Mouse (Mus musculus): Measurements from ENCODE around the gene Gipc3. TPM values are rescaled to one million over a fixed set of nuclear protein-coding genes. Genes with fewer than 3 reads are reported as not detected.
A peak's percentile ranks its signal among the peaks of the same experiment; 100 is the strongest.

Gipc3 gene
- total RNA-seq, 2 experiments from 2014 or later, result not detected

DNA sequence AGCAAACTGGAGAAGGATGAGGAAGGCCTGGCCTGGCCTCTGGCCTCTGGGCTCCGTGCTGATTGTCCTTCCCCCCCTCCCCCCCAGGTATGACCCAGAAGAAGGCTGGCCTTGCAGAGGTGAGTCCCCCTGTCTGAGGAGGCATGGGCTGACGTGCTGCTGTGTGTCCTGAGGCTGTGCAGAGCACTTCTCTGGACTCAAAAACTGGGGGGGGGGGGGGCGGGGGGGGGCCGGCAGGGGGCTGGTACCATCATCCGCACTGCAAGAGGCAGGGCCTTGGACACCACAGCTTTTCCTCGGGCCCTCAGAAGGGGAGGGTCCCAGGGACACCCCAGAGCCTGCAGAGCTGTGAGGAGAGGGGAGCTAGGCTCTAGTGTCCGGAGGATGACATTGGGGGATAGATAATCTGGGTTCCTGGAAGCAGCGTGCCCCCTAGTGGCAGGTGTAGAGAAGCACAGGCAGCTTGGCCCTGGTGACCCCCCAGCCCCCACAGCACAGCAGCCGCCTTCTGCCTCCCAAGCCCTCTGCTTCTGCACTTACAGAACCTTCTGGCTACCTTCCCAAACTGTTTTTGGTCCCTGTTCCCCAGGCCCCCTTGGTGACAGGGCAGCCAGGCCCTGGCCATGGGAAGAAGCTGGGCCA is 38.3 kb downstream of the Gipc3 start:
- ATAC-seq (replicated peaks; ENCODE audit: poor library complexity, severe bottlenecking), result peak; percentile 64

DNA sequence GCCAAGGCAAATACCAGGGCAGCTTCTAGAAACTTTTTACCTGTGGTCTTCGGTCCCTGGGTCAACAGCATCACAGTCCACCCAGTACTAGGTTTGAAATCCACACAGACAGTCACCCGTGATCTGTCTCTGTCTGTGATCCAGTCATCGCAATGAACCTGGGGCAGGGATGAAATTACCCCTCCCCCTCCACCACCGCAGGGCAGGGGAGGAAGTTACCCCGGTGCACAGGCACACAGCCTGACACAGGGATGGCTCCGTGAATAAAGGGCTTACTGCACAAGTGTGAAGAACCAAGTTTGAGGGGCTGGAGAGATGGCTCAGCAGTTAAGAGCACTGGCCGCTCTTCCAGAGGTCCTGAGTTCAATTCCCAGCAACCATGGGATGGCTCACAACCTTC is 39.3 kb downstream of the Gipc3 start:
- ATAC-seq (replicated peaks; ENCODE audit: poor library complexity, severe bottlenecking), result no peak

DNA sequence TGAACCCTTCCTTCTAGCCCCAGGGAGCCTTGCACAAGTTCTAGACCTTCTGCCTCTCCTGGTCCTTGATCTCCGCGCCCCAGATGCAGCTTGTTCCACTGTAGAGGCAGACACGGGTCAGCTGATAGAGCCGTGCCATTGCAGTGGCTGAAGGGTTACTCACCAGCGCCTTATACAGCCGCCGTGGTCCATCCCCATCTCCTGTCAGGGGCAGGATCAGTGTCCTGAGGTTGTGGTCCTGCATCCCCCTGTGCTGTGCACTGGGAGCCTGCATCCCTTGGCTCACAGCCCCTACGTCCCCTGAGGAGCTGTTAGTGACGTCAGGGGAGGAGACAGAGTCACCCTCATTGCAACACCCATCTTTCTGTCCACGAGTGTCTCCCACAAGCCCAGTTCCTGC is 39.8 kb downstream of the Gipc3 start:
- ATAC-seq (replicated peaks; ENCODE audit: poor library complexity, severe bottlenecking), result peak; percentile 45

DNA sequence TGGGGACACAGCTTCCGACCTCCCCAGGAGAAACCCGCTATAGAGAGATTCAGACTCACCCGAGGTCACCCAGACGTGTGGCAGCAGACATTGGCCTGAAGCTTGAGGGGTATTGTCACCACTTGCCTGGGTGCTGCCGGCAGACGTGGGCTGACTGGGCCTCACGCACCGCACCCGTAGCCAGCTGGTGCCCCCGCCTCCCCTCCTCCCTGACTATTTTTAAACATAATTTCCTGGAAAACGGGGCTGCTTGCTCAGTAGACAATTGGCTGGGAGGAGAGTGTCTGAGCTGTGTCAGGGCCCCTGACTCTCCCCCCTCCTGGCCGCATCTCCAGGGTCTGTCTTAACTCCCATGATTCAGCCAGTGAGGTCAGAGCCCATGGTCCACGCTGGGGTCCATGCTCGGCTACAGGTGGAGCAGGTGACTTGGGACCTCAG is 40.3 kb downstream of the Gipc3 start:
- no peak for ATAC-seq (replicated peaks; ENCODE audit: poor library complexity, severe bottlenecking)

DNA sequence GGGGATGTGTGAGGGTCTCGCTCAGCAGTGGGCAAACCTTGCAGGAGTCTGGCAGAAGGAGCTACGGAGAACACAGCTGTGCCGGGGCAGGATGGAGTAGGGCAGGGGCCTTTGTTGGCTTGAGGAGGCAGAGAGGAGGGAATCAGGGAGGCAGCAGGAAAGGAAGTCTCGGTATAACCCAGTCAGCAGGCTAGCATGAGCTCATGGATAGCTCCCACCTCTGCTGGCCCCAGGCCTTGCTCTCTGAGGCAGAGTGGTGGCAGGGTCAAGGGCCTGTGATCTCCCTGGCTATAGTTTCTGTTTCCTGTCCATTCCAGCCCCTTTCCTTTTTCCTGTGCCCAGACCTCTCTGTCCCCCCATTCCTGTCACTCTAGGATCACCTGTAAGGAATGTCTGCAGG is 40.8 kb downstream of the Gipc3 start:
- no peak for ATAC-seq (replicated peaks; ENCODE audit: poor library complexity, severe bottlenecking)

DNA sequence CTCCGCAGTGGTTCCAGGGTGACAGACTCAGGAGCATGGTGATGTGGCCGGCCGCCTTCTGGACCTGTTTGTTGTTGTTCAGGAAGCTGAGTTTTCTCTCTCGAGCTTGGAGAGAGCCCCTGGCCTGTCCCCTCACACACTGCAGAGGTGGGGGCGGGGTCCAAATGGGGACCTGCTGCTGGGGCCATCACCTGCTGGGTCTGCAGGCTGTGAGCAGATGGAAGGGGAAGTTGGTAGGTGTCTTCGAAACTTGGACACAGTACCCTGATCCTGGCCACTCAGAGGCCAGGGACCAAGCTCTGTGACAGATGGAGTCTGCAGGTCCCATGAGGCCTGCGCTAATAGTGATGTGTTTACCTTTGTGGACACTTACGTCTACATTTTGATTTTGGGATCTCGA is 41.7 kb downstream of the Gipc3 start:
- no peak for ATAC-seq (replicated peaks; ENCODE audit: poor library complexity, severe bottlenecking)

DNA sequence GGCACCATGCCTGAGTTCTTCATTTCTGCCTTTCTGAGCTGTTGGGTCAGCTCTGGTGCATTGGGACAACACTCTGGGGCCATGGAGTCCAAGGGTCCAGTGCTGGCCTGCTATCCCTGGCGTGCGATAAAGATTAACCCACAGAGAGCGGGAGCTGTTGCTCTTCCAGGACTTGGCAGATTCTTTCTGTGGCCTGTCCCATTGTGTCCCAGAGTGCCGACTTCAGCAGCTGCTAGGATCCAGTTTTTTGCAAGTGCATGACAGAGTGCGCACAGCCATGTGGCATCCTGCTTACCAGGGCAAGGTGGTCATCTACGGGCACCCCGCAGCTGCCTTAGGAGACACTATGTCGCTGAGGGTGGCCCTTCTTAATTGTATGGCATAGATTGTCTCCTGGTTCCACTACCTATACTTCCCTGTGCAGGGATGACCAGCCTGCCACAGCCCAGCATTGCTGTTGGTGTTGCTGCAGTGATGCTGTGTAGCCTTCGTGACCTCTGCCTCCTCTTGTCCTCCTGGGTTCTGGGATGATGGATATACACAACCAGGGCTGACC is 42.6 kb downstream of the Gipc3 start:
- ATAC-seq (replicated peaks; ENCODE audit: poor library complexity, severe bottlenecking), result no peak

DNA sequence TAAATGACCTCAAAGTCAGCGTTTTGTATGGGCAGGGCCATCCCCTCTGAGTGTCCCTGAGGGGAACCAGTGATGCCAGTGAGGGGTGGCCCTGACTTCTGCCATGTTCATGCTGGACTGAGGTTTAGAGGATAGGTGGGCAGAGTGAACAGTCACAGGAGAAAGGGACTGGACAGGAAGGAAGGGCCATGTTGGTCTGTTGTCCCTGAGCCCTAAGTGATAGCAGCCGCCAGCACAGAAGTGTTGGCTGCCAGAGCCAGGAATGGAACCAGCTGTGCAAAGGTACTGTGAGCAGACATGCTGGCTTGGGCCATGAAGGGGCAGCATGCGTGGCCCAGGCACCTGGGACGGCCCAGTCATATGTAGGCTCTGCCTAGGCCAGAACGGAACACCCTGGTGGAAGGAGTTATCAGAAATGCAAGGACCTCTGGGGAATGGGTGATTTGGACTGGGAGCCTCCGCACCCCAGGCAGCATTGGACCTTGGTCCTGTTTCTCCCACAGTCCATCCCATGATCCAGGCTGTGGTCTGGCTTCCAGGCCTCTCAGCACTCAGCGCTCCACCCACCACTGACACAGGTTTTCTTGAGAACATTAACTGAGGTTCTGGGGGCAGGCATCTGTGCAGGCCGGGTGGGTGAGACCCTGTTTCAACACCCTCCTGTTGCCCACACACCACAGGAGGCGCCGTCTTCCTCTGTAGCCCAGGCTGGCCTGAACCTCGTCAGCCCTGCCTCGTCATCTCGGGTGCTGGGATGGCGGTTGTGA is 43.3 kb downstream of the Gipc3 start:
- 0 out of 2 replicates have a peak, but pooled peaks have one; percentile 7 for ATAC-seq (replicated peaks; ENCODE audit: poor library complexity, severe bottlenecking)

DNA sequence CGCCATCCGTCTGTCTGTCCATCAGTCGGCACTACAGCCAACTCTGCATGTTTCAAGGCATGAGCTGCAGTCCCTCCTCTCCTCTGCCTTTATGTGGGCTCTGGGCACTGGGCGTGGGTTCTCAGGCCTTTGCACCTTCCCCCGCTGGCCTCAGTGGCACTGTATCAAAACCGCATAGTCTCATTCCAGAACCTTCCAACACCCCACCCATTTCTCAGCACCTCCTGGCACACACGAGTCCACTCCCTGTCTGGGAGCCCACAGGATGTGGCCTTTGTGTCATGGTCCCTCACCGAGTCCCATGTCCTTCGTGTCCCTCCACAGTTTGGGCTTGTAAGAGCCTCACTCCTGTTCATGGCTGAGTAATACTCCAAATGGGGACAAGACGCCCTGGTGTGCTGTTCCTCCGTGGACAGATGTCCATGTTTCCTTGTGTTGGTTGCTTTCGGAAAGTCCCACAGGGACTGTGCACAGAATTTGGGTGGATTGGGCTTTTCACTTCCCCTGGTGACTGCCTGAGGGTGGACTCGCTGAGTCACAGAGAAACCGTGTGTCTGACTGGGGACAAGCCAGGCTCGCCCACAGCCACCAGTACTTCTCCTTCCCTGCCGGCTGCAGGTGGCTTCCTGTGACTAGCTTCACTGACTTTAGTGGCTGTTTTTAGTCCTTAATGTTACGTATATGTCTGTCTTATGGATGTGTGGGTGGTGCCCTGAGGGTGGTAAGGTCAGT is 44.5 kb downstream of the Gipc3 start:
- ATAC-seq (replicated peaks; ENCODE audit: poor library complexity, severe bottlenecking), result peak; percentile 61

DNA sequence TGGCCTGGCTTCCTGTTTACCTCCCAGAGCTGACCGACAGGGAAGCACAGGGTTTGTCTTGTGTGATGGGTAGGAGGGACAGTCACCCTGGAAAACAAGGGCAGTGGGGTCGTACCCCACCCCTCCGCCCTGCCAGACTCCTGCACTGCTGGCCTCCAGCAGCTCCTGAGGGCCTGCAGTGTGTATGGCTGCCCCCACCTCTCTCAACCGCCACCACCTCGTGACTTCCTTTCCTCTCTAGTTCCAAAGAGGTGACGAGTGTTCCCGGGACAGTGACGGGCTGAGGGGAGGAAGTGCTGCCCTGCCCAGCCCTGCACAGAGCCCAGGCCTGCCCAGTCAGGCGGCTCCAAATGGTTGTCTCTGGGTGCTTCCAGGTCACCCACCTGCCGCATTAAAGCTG is 45.2 kb downstream of the Gipc3 start:
- ATAC-seq (replicated peaks; ENCODE audit: poor library complexity, severe bottlenecking), result peak; percentile 54

DNA sequence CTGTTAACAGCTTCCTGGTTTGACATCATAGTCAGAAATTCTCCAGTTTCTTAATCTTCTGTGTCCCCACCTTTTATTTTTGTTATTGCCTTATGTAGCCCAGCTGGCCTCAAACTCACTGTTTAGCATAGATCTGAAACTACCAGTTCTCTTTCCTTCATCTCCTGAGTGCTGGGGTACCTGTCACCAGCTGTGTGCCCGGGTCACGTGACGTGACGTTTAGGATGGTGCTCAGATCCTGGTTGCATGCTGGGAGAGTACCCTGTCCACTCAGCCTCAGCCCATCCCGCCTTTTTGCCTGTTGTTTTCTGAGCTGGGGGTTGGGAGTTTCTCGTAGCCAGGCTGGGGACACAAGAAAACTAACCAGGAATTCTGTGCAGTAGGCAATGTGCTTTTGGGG is 45.8 kb downstream of the Gipc3 start:
- no peak for ATAC-seq (replicated peaks; ENCODE audit: poor library complexity, severe bottlenecking)

DNA sequence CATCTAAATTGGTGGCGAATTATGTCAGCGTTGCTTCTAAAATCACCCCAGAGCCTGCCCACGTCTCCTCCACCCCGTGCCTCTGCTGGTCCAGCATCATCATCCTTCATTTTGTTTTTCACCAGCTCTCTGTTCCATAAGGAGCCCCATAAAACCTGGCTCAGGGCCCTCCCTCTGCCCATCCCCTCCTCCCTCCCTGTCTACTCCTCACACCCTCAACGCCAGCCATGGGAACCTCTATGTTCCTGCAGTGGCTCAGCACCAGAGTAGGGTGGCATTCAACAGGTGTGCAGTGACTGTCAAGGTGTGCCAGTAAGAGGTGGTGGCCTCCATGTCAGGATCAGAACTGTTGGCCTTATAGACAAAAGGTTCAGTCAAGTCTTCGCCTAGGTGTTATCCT is 47.9 kb downstream of the Gipc3 start:
- ATAC-seq (replicated peaks; ENCODE audit: poor library complexity, severe bottlenecking), result no peak

DNA sequence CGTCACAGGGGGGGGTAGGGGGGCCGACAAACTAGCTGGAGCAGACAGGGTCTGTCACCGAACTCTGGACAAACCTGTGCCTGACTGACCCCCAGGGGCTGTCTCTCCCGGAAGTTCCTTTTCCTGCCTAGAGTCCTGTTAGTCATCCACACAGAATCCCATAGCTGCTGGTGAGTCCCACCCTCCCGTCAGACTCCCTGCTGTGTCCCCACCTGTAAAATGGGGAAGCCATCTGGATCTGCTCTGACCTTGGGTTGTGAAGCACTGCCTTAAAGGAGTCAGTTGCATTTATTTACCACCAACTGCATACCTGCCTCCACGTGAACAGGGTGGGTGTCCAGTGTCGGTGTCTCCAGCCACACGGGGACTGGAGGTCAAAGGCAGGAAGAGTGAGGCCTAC is 48.6 kb downstream of the Gipc3 start:
- no peak for ATAC-seq (replicated peaks; ENCODE audit: poor library complexity, severe bottlenecking)

DNA sequence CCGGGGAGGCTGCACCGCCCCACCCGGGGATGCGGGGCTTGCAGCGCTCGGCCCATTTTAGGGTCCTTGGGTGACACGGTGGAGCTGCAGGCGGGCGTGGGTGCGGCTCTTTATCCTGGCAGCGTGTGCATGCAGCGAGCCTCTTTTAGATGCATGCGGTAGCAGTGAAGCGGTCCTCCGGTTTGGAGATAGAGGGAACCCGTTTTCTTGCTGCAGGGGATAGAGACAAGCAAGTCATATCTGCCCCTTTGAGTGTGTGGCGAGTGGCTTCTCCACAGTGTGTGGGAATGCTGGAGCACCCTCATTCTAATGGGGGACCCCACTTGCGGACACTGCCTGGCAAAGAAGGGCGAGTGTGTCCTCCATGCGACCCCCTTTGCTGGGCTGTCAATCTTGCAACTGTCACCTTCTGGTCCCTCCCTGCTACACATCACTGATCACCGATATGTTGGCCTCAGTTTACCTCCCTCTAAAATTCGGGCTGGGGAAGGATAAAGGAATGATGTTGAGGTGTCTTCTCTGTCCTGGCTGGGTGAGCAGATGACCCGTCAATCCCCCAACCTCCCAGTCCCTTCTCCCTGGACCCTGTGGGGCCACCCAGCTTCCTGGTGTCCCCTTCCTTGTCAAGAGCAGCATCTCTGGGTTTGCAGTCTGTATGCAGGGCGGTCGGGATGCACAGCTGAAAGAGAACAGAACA is 49.6 kb downstream of the Gipc3 start:
- ATAC-seq (replicated peaks; ENCODE audit: poor library complexity, severe bottlenecking), result no peak

DNA sequence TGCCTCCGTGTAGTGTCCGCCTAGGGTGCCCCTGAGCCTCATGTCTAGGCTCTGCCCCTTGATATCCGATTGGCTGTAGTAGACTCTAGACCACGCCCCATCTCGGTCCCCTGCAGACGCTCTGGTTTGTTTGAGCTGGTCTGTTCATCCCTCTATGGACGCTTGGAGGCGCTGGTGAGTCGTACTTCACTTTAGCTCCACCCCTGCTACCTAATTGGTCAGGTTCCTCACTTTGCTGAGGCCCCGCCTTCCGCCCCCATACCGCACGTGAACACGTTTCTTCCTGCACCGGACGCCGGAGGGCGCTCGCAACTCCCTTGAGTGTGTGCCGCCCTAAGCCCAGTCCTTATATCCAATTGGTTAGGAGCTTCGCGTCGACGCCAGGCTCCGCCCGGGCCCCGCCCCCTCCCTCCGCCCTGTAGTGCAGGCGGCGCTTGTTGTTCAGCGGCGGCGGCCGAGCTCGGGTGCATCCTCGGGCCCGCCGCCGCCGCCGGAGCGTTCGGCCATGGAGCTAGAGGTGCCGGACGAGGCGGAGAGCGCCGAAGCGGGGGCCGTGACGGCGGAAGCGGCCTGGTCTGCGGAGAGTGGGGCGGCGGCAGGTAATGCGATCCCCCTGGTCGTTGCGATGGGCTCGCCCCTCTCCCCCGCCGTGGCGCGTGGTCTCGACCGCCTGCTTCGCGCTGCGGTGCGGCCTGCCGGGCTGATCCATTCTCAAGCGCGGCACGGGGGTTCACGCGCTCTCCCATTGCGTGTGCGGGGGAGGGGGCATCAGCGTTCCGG is 50.3 kb downstream of the Gipc3 start, which contains the start of gene Pip5k1c:
TSS of gene Pip5k1c (plus strand) at position 410 of the 780 bp plus-strand sequence.
- ATAC-seq (replicated peaks; ENCODE audit: poor library complexity, severe bottlenecking), result peak; percentile 75

DNA sequence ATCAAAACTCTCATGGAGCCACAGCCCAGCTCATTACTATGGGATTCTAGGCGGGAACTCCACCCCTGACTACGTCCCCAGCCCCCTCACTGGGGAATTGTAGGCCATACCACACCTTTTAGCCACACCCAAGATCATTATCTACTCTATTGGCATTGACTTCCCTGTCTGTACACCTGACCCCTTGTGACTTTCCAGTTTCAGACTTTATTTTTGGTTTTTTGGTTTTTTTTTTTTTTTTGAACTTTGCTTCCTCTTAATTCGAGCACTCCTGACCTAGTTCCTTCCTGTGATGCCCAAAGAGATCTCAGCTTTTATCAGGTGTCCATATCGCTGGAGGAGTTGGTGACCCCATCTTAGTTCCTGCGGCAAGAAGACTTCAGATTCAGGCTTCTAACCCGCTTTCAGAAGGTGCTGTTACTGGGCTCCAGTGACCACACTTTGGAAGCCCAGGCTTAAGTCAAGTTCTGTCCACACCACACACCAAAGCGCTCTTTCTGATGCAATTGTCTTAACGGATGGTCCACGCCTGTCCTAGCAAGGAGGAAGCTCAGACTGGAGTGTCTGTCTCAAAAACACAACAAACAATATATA is 51.5 kb downstream of the Gipc3 start, which contains the start of gene Tjp3:
TSS of gene Tjp3 (minus strand) at position 71 of the 594 bp plus-strand sequence.
- peak; percentile 24 for ATAC-seq (replicated peaks; ENCODE audit: poor library complexity, severe bottlenecking)

DNA sequence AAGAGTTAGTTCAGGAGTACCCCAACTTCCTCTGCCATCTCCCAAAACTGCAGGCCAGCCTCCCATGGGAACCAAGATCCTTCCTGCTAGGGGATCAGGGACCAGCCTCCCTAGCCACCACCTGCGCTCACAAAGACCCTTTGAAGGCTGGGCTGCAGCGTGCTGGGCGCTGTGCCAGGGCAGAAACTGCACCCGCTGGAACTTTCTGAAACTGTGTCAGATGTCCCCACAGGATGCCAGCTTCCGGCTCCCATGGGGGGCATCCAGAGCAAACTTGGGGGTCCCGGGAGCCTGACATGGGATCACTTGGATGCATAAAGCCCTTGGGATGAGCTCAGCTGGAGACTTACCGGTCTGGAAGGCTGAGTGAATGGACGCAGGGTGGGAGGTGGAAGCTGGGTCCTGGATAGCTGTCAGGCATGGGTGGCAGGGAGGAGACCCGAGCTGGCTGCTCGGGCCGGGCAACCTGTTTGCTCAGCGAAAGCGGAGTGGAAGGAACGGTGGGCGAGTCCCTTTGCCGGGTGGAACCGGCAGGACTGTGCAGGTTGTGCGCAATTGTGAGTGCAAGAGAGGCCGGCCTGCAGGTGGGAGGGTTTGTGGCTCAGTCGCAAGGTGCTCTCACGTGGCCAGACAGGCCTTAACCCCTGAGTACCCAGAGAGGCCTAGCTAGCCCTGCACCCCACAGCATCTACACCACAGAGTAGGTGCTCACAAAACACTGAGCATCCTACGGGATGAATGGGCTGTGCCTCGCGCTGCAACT is 52.2 kb downstream of the Gipc3 start:
- ATAC-seq (replicated peaks; ENCODE audit: poor library complexity, severe bottlenecking), result no peak

DNA sequence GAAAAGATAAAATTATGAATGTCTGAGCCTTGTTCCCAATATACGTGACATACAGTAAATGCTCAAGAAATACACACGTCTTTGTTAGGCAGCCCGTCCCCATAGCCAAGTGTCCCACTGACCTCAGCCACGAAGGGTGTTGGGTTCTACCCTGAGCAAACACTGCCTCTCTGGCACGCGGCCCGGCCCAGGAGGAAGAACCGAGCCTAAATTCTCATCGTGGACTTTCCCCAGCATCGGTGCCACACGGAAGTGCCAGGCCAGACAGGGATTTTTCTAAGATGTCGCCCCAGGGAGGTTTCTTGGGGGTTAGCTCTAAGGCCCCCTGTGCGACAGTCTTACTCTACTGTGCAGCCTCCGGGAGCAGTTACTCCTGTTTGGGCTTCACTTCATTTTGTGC is 53.3 kb downstream of the Gipc3 start:
- no peak for ATAC-seq (replicated peaks; ENCODE audit: poor library complexity, severe bottlenecking)
